Mouse (Mus musculus) CH12.LX (cell line): ENCODE data around the gene Dennd1a.

Source experiments
- JUND ChIP-seq: conservative IDR thresholded peaks from 2 replicates; pipeline ENCODE4 v1.6.1; 2011; ENCODE audit warnings: low read depth, low read length, improper control_type of control experiment
- KAT2A ChIP-seq: IDR thresholded peaks from 2 replicates; pipeline ENCODE4 v1.6.1; 2012; ENCODE audit warnings: low read length, improper control_type of control experiment, inconsistent platforms; ENCODE audit not compliant: insufficient replicate concordance
- MAFK ChIP-seq: IDR thresholded peaks from 2 replicates; pipeline ENCODE4 v1.6.1; 2011; ENCODE audit warnings: low read length, improper control_type of control experiment; ENCODE audit not compliant: insufficient replicate concordance
- MAZ ChIP-seq: IDR thresholded peaks from 2 replicates; pipeline ENCODE4 v1.6.1; 2012; ENCODE audit warnings: low read depth, mild to moderate bottlenecking, inconsistent platforms, low read length, improper control_type of control experiment, moderate library complexity
- POLR2A ChIP-seq: IDR thresholded peaks from 2 replicates; pipeline ENCODE4 v1.6.1; 2011; ENCODE audit warnings: low read depth, mild to moderate bottlenecking, improper control_type of control experiment, low read length
- POLR2AphosphoS2 ChIP-seq: IDR thresholded peaks from 2 replicates; pipeline ENCODE4 v1.6.1; 2011; ENCODE audit warnings: low read depth, low read length, improper control_type of control experiment
- UBTF ChIP-seq: IDR thresholded peaks from 2 replicates; pipeline ENCODE4 v1.6.1; 2012; ENCODE audit warnings: low read depth, mild to moderate bottlenecking, inconsistent platforms, low read length, improper control_type of control experiment, moderate library complexity

GRCm38 (mm10) chr2:37941741-37942140, 345.4 kb downstream of the Dennd1a start:
- TF ChIP-seq MAFK (no peak), POLR2AphosphoS2 (no peak), KAT2A (no peak), JUND (no peak), POLR2A (no peak), MAZ (no peak), UBTF (no peak)
